Mouse (Mus musculus) heart, embryonic 16.5 days (tissue): ENCODE data around the gene Nfib. TPM values are rescaled to one million over a fixed set of nuclear protein-coding genes. Genes with fewer than 3 reads are reported as not detected.

Experiments used
- ATAC-seq: fragments of 200-750 bp; cut with Nextera tagmentation; replicated peaks from 2 replicates; pipeline ENCODE4 v1.8.0; 2017; ENCODE audit warnings: moderate number of reproducible peaks; ENCODE audit not compliant: insufficient read depth, low FRiP score; ENCODE audit errors: extremely low read depth
- H3K27ac ChIP-seq: fragments of 300-500 bp; sonication (generic); 2 replicates; pipeline ENCODE4 v1.5.1; 2014; ENCODE audit warnings: mild to moderate bottlenecking, low read length, control low read depth, moderate library complexity
- H3K27me3 ChIP-seq: fragments of 300-500 bp; sonication (generic); 2 replicates; pipeline ENCODE4 v1.6.1; 2014; ENCODE audit warnings: low read length, mixed read lengths; ENCODE audit not compliant: control insufficient read depth, insufficient read depth
- H3K36me3 ChIP-seq: fragments of 300-500 bp; sonication (generic); 2 replicates; pipeline ENCODE4 v1.6.1; 2014; ENCODE audit not compliant: control insufficient read depth, insufficient read depth
- H3K4me1 ChIP-seq: fragments of 300-500 bp; sonication (generic); 2 replicates; pipeline ENCODE4 v1.6.1; 2014; ENCODE audit warnings: low read length, mixed read lengths; ENCODE audit not compliant: control insufficient read depth, insufficient read depth
- H3K4me2 ChIP-seq: fragments of 300-500 bp; sonication (generic); 2 replicates; pipeline ENCODE4 v1.6.1; 2014; ENCODE audit warnings: low read depth, mild to moderate bottlenecking, control low read depth, low read length
- H3K4me3 ChIP-seq: fragments of 300-500 bp; sonication (generic); 2 replicates; pipeline ENCODE4 v1.5.1; 2014; ENCODE audit warnings: mild to moderate bottlenecking, control low read depth, low read length
- H3K9ac ChIP-seq: fragments of 300-500 bp; sonication (generic); 2 replicates; pipeline ENCODE4 v1.6.1; 2014; ENCODE audit warnings: low read length, control low read depth
- H3K9me3 ChIP-seq: fragments of 300-500 bp; sonication (generic); replicated peaks from 2 replicates; pipeline ENCODE4 v1.6.1; 2016; ENCODE audit warnings: low read length; ENCODE audit not compliant: control insufficient read depth
- WGBS: fragments of 180-500 bp; shearing (Covaris S2); extraction: QIAGEN DNeasy Blood & Tissue Kit; methylation state at CpG from one replicate; pipeline ENCODE4 v1.1.7; 2014; 5-methylcytosine and 5-hydroxymethylcytosine counted together
- polyA plus RNA-seq: library from polyadenylated mRNA; unstranded; fragments of >200 nt; fragmentation: Nextera tagmentation; extraction: Ambion mirVana; gene quantifications from 2 replicates; pipeline ENCODE4 v1.2.1, GENCODE M21; 2015

Gene Nfib
- polyA plus RNA-seq, 1 experiment from 2014 or later: 56.7 TPM

DNA sequence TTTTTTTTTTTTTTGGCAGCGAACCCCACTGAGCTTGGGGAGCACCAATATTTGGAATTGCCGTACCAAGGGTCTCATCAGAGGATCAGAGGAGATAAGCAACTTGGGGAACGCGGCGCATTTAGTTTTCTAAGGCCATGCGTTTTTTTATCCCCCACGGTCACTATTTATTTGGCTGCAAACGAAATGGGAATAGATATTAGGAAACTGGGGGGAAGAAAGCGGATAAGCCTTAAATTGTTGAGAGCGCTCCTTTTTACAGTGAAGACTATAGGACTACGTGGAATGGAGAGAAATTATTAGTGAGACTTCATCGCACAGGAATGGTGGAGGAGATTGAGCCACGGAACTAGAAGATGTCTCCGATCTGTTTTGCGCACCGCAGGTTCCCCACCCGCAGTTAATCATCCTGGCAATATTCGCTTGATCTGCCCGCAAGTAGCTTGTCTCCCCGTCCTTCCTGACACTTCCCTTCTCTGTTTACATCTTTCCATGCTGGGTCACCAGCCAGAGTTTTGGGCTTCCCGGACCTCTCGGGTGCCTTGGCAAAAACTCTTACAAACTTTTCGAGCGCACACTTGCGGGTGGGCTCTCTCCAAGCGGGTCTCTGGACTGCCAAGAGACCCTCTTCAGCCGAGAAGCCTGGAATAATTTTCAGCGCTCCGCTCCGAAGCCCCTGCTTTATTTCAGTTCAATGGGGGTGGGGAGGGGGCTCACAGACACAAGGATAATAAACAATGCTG, 167.3 kb downstream of the Nfib start:
- Histone ChIP-seq H3K27ac (peak overlapping the region; percentile 75), H3K27me3 (no peaks in the 10 kb centered on the region), H3K4me1 (peaks cover 61% of the 10 kb centered on the region), H3K36me3 (no peaks in the 10 kb centered on the region), H3K4me3 (peak overlapping the region; percentile 59), H3K9ac (peak overlapping the region; percentile 77), H3K9me3 (no peaks in the 10 kb centered on the region), H3K4me2 (peak overlapping the region; percentile 76)
- no peak for ATAC-seq
- 7% methylated on average over 30 of the region's 30 CpGs for WGBS

DNA sequence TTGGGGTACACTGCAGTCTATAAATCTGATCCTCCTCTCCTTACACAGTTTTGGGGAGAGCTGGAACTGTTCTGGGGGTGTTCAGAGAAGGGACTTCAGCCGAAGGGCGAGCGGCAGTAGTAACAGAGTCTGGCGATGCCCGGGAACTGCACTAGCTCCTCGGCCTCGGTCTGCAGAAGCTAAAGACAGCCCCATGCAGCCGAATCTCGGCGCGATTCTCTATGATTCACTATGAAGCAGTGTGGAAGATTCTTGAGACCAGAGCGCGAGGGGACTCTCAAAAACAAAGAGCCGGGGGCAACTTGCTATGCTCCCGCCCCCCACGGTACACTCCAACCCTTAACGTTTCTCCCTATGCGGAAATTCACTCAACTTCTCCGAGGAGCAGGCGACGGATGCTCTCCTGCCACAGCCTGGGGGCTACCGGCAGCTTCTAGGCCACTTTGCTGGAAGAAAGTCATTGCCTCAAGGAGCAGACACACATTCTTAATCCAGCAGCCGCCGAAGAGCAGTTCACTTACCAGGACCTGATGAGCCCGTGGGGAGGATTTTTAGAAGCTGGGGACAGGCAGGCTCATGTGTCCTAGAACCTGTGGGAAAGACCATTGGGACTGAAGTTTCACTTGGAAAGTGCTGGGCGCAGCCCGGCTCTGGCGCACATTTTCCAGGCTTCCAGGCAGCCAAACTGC, 168.1 kb downstream of the Nfib start:
- H3K4me1 ChIP-seq: peaks cover 66% of the 10 kb centered on the region
- no peaks in the 10 kb centered on the region for H3K36me3 ChIP-seq
- 3% methylated on average over 28 of the region's 28 CpGs for WGBS
- peak overlapping the region; percentile 59 for H3K4me3 ChIP-seq
- peak overlapping the region; percentile 75 for H3K27ac ChIP-seq
- no peak for ATAC-seq
- peak overlapping the region; percentile 77 for H3K9ac ChIP-seq
- H3K4me2 ChIP-seq: peak overlapping the region; percentile 76
- no peaks in the 10 kb centered on the region for H3K9me3 ChIP-seq
- no peaks in the 10 kb centered on the region for H3K27me3 ChIP-seq

DNA sequence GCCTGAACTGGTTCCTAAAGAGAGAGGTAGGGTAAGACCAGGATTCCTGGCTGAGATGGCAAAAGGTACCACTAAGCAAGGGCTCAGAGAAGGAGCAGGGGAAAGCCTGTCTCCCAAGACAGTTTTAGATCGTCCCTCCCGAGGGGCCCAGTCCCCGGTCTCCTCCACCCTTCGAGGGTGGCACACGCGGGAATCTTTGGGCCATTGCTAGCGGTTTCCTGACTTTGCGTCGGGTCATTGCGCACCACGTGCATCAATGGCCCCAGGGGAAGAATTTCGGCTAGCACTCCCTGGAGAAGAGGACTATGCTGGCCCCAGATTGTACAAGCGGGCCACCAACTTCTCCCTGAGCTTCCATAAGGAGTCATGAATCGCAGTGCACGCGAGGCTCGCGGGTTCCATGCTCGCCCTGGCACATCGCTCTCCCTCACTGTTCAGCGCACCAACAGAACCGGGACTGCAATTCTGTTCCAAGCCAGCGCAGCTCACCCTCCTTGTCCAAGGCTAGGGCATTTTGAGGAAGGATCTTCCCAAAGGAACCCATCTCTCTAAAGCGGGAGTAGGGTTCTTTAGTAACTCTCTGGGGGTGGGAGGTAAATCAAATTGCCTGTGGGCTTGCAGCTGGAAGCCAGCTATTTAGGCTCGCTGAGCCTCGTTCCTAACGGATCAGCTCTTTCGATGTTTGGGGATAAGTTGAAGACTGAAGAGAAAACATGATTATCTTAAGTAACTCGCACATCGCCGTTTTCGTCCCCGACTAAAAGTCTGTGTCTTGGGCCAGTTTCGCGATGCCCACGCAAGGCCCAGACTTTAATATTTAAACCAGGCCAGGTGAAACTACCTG, 168.9 kb downstream of the Nfib start:
- Histone ChIP-seq H3K9ac (peak overlapping the region; percentile 77), H3K9me3 (no peaks in the 10 kb centered on the region), H3K27ac (peak overlapping the region; percentile 87), H3K36me3 (no peaks in the 10 kb centered on the region), H3K4me1 (peaks cover 69% of the 10 kb centered on the region), H3K27me3 (no peaks in the 10 kb centered on the region), H3K4me3 (peak overlapping the region; percentile 59), H3K4me2 (peak overlapping the region; percentile 76)
- ATAC-seq: no peak
- 27% methylated on average over 36 of the region's 36 CpGs for WGBS

DNA sequence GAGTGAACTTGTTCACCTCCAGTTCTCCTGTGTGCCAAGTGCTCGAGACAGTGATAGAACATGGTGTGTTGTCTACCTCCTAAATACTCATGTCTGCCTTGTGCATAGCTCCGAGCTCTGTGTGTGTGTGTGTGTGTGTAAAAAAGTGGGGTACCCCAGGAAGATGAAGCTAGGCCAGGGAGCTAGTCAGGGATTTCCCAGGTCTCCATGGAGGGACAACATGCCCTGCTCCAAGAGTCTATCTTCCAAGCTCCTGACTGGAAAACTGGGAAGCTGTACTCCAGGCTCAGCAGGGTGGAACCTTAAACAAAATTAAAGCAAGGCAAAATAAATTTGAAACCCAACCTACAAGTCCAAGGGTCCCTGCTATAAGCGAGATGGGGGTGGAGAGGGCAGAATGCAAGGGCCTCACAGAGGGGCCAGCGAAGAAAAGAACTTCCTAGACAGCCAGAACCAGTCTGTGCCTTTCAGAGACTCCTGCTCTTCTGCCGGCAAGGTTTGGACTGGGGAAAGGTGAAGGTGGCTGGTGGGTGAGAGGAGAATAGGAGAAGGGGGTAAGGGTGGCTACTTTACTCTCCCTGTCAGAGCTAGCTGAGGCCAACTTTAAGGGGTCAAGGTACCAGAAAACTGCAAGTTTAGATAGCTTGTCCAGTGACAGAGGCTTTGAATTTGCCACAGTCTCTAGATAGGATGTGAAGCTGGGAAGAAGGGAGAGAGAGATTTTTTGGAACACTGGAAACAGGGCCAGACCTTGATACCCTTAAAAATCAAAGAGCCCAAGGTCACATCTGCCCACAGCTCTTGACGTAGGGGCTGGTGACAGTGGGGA, 169.7 kb downstream of the Nfib start:
- peak overlapping the region; percentile 76 for H3K4me2 ChIP-seq
- H3K36me3 ChIP-seq: no peaks in the 10 kb centered on the region
- H3K27me3 ChIP-seq: no peaks in the 10 kb centered on the region
- H3K27ac ChIP-seq: peak overlapping the region; percentile 87
- no peak for ATAC-seq
- H3K9ac ChIP-seq: peak overlapping the region; percentile 21; the same call in 1 of the 2 replicates
- peaks cover 78% of the 10 kb centered on the region for H3K4me1 ChIP-seq
- no peaks in the 10 kb centered on the region for H3K9me3 ChIP-seq
- WGBS: 74% methylated on average over 6 of the region's 6 CpGs
- no peak overlapping the region for H3K4me3 ChIP-seq

DNA sequence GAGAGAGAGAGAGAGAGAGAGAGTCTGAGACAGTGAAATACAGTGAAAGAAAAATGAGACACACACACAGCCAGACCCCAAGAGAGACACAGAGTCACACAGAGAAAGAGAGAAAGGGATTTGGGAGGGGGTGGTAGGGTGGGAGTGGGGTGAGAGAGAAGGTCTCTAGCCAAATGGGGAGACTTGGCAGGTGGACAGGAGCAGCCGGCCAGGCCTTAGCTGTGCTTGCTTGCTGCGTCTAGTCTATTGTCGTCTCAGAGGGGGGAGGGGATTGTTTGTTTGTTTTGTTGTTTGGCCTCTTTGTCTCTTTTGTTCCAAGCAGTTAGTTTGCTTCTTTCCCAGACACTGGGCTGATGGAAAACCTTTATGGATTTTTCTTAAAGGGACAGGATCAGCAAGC, 172.3 kb downstream of the Nfib start:
- Histone ChIP-seq H3K4me3 (no peak overlapping the region), H3K27me3 (no peaks in the 10 kb centered on the region), H3K4me1 (peaks cover 68% of the 10 kb centered on the region), H3K27ac (peak overlapping the region; percentile 82), H3K4me2 (no peak overlapping the region), H3K36me3 (no peaks in the 10 kb centered on the region), H3K9ac (peak overlapping the region; percentile 6; the same call in 1 of the 2 replicates), H3K9me3 (no peaks in the 10 kb centered on the region)
- ATAC-seq: no peak
- 60% methylated on average over 3 of the region's 3 CpGs for WGBS

DNA sequence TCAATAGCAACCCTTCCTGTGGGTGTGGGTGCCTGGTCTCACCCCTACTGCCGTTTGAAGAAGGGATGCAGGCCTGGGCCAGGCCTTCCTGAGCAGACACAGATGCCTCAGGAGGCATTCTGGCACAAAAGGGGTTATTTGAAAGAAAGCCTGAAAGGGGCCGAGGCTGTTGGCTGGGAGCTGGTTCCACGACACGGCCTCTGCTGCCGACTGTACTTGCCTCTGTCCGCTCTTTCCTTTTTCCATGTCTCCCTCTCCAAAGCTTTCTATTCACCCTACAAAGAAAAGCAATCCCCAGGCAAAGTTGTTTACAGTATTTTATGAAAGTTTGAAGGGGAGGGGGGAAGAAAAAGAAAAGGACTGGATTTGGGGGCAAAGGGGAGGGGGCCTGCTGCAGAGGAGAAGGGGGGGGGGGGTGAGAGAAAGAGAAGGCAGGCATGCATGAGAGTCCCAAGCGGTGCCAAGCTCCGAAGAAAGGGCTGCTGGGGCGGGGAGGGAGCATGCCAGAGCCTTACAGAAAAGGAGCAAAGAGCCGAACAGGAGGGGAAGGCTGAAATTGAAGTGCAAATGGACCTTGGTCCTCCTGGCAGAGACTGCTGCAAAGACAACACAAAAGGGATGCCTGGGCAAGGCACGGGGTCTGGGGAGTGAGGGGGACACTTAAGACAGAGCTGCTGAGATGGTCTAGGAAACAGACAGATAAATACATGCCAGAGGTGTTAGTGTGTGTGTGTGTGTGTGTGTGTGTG, 172.9 kb downstream of the Nfib start:
- H3K36me3 ChIP-seq: no peaks in the 10 kb centered on the region
- H3K27me3 ChIP-seq: no peaks in the 10 kb centered on the region
- no peak for ATAC-seq
- peaks cover 65% of the 10 kb centered on the region for H3K4me1 ChIP-seq
- H3K9me3 ChIP-seq: no peaks in the 10 kb centered on the region
- 15% methylated on average over 11 of the region's 11 CpGs for WGBS
- H3K27ac ChIP-seq: peak overlapping the region; percentile 82
- peak overlapping the region; percentile 47 for H3K4me2 ChIP-seq
- H3K4me3 ChIP-seq: peak overlapping the region; percentile 15
- H3K9ac ChIP-seq: peak overlapping the region; percentile 63

DNA sequence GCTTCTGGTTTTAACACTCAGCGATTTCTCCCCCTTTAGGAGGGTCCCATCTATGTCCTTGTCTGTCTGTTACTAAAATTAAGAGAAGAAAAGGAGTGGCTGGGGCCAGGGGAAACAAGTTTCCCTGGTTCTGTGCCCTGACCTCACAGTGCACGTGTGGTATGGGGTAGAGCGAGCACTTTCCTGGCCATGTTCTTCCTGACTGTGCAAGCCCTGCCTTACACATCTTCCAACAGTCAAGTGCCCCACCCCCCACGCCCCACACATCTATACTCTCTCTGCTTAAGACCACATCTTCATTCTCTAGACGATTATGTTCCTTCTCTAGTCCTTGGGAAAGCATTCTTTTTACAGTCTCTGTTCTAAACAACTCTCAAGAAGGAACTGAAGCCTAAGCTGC, 173.6 kb downstream of the Nfib start:
- Histone ChIP-seq H3K4me2 (peak overlapping the region; percentile 47; the same call in 1 of the 2 replicates), H3K27ac (peak overlapping the region; percentile 82), H3K4me3 (no peak overlapping the region), H3K9me3 (no peaks in the 10 kb centered on the region), H3K9ac (peak overlapping the region; percentile 63), H3K36me3 (no peaks in the 10 kb centered on the region), H3K4me1 (peaks cover 63% of the 10 kb centered on the region), H3K27me3 (no peaks in the 10 kb centered on the region)
- 44% methylated on average over 5 of the region's 5 CpGs for WGBS
- ATAC-seq: no peak

DNA sequence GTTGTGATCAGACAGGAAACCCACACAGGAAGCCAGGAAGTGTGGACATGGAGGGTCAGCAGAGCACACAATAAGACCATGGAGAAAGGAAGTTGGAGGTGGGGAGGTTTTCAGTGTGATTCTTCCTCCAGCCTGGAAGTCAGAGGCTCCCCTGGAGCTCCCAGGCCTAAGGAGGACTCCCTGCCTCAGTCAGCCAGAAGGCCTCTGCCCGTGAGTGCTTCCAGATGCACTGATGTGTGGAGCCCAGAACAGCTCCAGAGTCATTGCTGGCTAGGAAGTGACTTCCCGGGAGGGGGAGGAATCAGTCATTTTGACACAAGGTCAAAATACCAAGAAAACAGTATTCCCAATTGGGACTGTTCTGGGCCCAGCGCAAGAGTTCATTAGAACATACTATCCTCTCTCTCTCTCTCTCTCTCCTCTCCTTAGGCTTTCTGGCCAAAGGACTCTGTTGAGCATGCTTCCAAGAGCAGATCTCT, 174.6 kb downstream of the Nfib start:
- H3K36me3 ChIP-seq: no peaks in the 10 kb centered on the region
- WGBS: 49% methylated on average over 3 of the region's 3 CpGs
- ATAC-seq: 0 out of 2 replicates have a peak, but pooled peaks have one; percentile 37
- H3K27ac ChIP-seq: peak overlapping the region; percentile 82
- no peak overlapping the region for H3K9ac ChIP-seq
- H3K4me2 ChIP-seq: no peak overlapping the region
- peaks cover 53% of the 10 kb centered on the region for H3K4me1 ChIP-seq
- no peak overlapping the region for H3K4me3 ChIP-seq
- H3K27me3 ChIP-seq: no peaks in the 10 kb centered on the region
- no peaks in the 10 kb centered on the region for H3K9me3 ChIP-seq
